Mouse (Mus musculus) urinary bladder, postnatal 25 days (tissue): Measurements from ENCODE around the gene Nbas.

Source experiments
- DNase-seq: peaks from one replicate; pipeline ENCODE4 v3.0.0; 2022; ENCODE audit warnings: low spot score

The Nbas gene

DNA sequence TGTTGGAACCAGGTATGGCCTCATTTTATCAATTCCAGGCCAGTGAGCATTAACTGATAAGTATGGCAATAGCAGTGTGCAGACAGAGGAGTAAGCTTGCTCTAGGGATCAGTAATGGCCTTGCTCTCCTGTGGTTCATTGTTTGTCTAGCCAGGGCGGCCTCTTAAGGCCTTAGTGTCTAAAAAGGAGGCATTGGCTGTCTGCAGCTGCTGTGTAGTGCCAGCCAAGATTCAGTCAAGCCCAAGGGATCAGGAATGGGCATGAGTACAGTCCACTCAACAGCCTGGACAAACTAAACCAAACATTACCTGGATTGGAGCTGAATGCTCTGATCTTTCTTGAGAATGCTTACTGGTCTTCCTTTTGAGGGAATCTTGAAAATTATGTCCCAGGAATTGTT lies 120.7 kb downstream of the Nbas start:
- no peak for DNase-seq

GRCm38 (mm10) chr12:13410191-13410590 lies 141.3 kb downstream of the Nbas start:
- no peak for DNase-seq

DNA sequence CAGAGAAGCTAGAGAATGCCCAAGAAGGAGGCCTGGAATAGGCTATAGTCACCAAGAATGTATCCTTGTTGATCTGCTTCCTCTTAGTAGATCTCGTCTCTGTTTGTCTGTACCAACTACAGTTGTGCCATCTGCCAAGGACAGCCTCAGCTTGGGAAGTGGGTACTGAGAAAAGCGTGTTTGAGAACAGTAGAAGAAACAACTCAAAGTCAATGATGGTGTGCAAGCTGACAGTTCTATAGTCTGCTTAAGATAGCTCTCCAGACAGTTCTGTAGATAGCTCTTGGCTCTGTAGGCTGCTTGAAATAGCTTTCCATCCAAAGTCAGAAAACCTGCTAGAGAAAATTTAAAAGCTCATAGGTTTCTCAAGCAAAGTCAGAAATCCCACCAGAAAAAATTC lies 149.7 kb downstream of the Nbas start:
- no peak for DNase-seq

DNA sequence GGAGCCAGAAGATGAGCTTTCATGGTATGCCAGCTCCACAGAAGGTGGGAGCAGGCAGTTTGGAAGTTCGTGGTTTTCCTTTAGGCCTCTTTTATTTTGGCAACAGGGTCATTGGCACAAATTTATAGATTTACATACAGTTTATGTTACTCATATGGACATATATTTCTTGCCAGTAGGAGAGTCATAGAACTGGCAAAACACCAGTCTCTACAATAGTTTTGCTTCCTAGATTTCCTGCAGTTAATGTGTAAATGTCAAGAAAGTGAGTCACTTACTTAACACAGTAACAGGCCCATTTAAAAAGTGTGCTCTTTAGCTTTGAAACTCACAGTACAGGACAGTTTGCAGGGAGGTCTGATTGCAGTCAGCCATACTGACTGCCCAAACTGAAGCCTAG lies 161.3 kb downstream of the Nbas start:
- DNase-seq: no peak

DNA sequence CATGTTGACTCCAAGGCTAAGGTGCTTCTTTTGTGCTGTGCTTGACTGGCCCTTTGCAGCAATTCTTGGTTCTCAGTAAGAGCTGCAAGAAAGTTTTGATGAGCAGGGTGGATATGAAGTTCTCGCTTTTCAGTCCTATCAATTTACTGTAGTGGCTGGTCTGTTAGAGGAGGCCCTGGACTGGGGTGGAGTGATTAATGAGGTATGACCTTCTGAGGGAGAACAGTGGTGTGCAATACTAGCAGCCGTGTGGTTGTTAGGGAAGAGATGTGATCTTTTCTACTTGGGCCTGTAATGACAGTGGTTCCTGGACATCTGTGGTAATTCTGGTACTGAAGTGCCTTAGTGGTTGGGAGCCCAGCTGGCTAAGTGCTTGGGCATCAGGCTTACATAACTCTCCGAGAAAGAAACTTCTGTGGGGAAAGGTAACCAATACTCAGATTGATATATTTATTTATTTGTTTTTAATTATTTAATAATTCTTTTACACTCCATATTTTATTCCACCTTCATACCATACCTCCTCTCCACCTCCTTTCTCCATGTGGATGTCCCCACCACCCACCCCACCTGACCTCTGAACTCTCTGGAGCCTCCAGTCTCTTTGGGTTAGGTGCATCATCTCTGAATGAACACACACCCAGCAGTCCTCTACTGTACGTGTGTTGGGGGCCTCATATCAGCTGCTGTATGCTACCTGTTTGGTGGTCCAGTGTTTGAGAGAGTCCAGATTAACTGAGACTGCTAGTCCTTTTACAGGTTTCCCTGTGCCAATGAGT lies 175.9 kb downstream of the Nbas start:
- no peak for DNase-seq

GRCm38 (mm10) chr12:13445486-13446065 lies 176.6 kb downstream of the Nbas start:
- DNase-seq: no peak

DNA sequence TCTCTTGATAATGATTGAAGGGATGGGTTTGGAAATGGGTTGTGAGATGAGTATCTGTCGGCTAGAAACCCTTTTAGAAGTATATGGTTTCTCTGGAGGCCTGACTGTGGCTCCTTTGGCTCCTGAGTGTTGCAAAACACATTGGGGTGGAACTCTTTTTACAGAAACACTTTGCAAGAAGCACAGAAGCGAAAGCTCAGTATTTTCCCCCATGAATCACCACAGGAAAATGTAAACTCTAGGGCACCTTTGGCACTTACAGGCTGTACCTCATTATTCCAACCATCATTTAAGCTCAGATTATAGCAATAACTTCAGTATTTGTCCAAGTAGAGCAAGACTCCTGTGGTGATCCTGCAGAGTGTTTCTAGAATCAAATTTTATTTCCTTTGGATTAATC lies 180.0 kb downstream of the Nbas start:
- no peak for DNase-seq

DNA sequence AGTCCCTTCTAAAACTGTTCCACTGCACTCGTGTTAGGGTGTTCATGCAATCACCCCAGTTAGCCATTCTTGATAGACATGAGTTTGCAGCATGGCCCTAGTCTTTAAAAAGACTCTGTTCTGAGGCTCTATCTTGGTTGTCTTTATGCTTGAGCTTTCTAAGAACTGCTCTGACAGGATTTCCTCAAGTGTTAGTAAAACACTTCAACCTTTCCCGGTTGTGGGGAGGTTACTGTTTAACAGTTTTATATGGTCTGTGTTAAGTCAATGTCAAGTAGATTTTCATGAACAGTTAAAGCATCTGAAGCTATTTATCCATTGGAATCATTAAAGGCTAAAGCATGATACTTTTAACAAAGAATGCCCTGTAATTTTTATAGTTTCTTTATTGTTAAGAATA lies 183.1 kb downstream of the Nbas start:
- no peak for DNase-seq

DNA sequence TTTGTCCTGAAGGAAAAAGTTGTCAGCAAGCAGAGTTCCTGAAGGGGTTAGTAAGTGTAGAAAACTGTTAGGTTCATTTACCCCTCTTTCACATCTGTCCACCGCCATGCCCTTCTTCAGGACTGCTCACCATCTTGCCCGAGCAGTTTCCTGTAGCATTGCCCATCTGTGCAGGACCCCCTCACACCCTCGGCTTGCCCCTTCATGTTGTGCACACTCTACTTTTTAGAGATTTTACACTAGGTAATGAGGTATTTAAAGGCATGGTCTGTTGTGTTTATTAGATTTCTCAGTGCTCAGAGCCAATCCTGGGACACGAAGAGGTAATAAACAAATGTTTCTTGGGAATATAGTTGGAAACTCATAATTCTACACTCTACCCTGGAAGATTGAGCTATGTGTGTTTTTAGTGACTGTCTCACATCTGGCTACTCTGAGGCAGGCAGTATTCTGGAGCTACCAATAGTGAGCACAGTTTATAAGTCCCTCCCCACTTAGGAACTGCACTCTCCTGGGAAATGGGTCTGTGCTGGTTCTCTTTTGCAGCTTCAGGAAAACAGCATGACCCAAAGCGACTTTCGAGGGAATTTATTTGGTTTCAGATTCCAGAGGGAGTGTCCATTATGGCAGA lies 191.4 kb downstream of the Nbas start:
- DNase-seq: no peak

GRCm38 (mm10) chr12:13461558-13462153 lies 192.7 kb downstream of the Nbas start:
- no peak for DNase-seq

- no peak for DNase-seq
These were observed 193.5 kb downstream of the Nbas start for GRCm38 (mm10) chr12:13462397-13462796.

DNA sequence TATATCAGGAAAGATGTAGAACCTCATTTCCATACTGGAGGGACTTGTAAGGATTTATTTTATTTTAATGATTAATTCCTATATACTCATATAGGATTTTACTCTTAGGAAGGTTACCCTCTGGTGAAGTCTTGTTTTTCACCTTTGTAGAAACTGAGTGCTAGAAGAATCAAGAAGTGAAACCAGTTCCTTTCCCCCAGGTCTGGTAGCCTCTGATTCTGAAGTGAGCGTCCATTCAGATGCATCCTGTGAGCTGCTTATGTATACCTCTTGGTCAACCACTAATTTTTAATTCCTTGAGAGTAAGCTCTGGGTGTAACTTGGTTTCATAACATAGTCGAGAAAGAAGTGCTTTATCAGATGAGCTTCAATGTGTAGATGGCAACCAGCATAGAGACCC lies 196.6 kb downstream of the Nbas start:
- DNase-seq: no peak

- no peak for DNase-seq
These were observed 205.9 kb downstream of the Nbas start for GRCm38 (mm10) chr12:13474881-13475280.

DNA sequence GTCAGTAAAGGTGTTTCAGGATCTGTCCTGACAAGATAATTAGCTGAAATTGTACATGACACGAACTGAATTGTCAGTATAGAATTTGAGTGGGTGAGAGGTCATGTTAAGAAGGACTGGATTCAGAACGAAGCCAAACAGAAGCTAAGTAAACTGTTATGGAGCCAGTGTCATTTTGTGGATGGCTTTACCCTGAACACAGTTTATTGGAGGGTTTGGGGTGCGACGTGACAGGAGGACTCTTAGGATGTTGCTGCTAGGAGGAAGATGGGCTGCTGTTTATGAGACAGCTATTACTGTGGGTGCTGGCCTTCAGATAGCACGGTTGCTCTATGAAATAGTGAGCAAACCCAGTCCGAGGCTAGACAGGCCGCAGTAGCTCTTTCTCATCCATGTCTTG lies 210.2 kb downstream of the Nbas start:
- DNase-seq: no peak

- no peak for DNase-seq
These were observed 217.3 kb downstream of the Nbas start for GRCm38 (mm10) chr12:13486278-13486677.

- DNase-seq: no peak
These were observed 228.3 kb downstream of the Nbas start for GRCm38 (mm10) chr12:13497211-13497610.

GRCm38 (mm10) chr12:13499237-13499889 lies 230.4 kb downstream of the Nbas start:
- no peak for DNase-seq

GRCm38 (mm10) chr12:13500191-13500590 lies 231.3 kb downstream of the Nbas start:
- no peak for DNase-seq

- no peak for DNase-seq
These were observed 236.0 kb downstream of the Nbas start for GRCm38 (mm10) chr12:13504771-13505444.

- no peak for DNase-seq
These were observed 249.1 kb downstream of the Nbas start for GRCm38 (mm10) chr12:13518082-13518481.

- DNase-seq: no peak
These were observed 250.5 kb downstream of the Nbas start for GRCm38 (mm10) chr12:13519413-13519812.
